Mouse (Mus musculus): ENCODE results near the gene Kctd17.

GRCm38 (mm10) chr15:78450419-78450768, 22.0 kb downstream of the Kctd17 start:
- TF ChIP-seq CTCF (IDR thresholded peaks at IDR 0.05; ENCODE audit: insufficient read depth, low read depth, low read length) (0 out of 2 replicates have a peak, but pooled peaks have one; percentile 23), POLR2A (IDR thresholded peaks at IDR 0.05; ENCODE audit: insufficient read depth, low read depth, low read length) (no peak)

Data from olfactory bulb, adult 2 months (tissue).